Mouse (Mus musculus): ENCODE measurements around the gene C1qb. TPM values are rescaled to one million over a fixed set of nuclear protein-coding genes. Genes with fewer than 3 reads are reported as not detected.

The C1qb gene
- polyA plus RNA-seq, 1 experiment from 2014 or later: 24.2 TPM

GRCm38 (mm10) chr4:136864751-136865470 lies 21.1 kb downstream of the C1qb start:
- WGBS: 11% methylated on average over 15 of the region's 15 CpGs
- peak overlapping the region; percentile 39 for H3K9ac ChIP-seq (ENCODE audit: low read length)
- DNase-seq (ENCODE audit: low spot score) (peak; percentile 94), ATAC-seq (ENCODE audit: insufficient read depth, low FRiP score, low TSS enrichment) (peak; percentile 67; the same call in 1 of the 2 replicates)
- H3K4me2 ChIP-seq (ENCODE audit: low read depth): peak overlapping the region; percentile 15; the same call in 1 of the 2 replicates
- H3K4me1 ChIP-seq (ENCODE audit: control insufficient read depth, insufficient read depth, low read length): peaks cover 29% of the 10 kb centered on the region
- H3K36me3 ChIP-seq (ENCODE audit: control insufficient read depth, insufficient read depth, low read length): no peaks in the 10 kb centered on the region
- H3K27me3 ChIP-seq (ENCODE audit: control insufficient read depth, insufficient read depth, low read length): no peaks in the 10 kb centered on the region
- H3K4me3 ChIP-seq (ENCODE audit: low read depth, low read length): no peak overlapping the region
- H3K9me3 ChIP-seq (ENCODE audit: control insufficient read depth, low read length): no peaks in the 10 kb centered on the region
- peak overlapping the region; percentile 93 for H3K27ac ChIP-seq (ENCODE audit: low read depth, low read length)

GRCm38 (mm10) chr4:136863517-136863916 lies 22.5 kb downstream of the C1qb start:
- Histone ChIP-seq H3K4me2 (ENCODE audit: low read depth) (no peak overlapping the region), H3K4me1 (ENCODE audit: control insufficient read depth, insufficient read depth, low read length) (peaks cover 29% of the 10 kb centered on the region), H3K27me3 (ENCODE audit: control insufficient read depth, insufficient read depth, low read length) (no peaks in the 10 kb centered on the region), H3K4me3 (ENCODE audit: low read depth, low read length) (no peak overlapping the region), H3K36me3 (ENCODE audit: control insufficient read depth, insufficient read depth, low read length) (no peaks in the 10 kb centered on the region), H3K27ac (ENCODE audit: low read depth, low read length) (no peak overlapping the region), H3K9ac (ENCODE audit: low read length) (no peak overlapping the region), H3K9me3 (ENCODE audit: control insufficient read depth, low read length) (no peaks in the 10 kb centered on the region)
- no peak for ATAC-seq (ENCODE audit: insufficient read depth, low FRiP score, low TSS enrichment)
- WGBS: 59% methylated on average over 9 of the region's 9 CpGs
- DNase-seq (ENCODE audit: low spot score): no peak

- no peak for ATAC-seq (ENCODE audit: insufficient read depth, low FRiP score, low TSS enrichment)
- 76% methylated on average over 2 of the region's 2 CpGs for WGBS
- Histone ChIP-seq H3K27ac (ENCODE audit: low read depth, low read length) (no peak overlapping the region), H3K4me2 (ENCODE audit: low read depth) (no peak overlapping the region), H3K4me3 (ENCODE audit: low read depth, low read length) (no peak overlapping the region), H3K27me3 (ENCODE audit: control insufficient read depth, insufficient read depth, low read length) (no peaks in the 10 kb centered on the region), H3K9ac (ENCODE audit: low read length) (no peak overlapping the region), H3K9me3 (ENCODE audit: control insufficient read depth, low read length) (no peaks in the 10 kb centered on the region), H3K36me3 (ENCODE audit: control insufficient read depth, insufficient read depth, low read length) (no peaks in the 10 kb centered on the region), H3K4me1 (ENCODE audit: control insufficient read depth, insufficient read depth, low read length) (peaks cover 23% of the 10 kb centered on the region)
- DNase-seq (ENCODE audit: low spot score): no peak
Observed at GRCm38 (mm10) chr4:136862411-136862810, 23.6 kb downstream of the C1qb start.

GRCm38 (mm10) chr4:136861806-136862205 lies 24.2 kb downstream of the C1qb start:
- H3K4me1 ChIP-seq (ENCODE audit: control insufficient read depth, insufficient read depth, low read length): peaks cover 23% of the 10 kb centered on the region

GRCm38 (mm10) chr4:136860022-136860421 lies 26.0 kb downstream of the C1qb start:
- H3K4me1 ChIP-seq (ENCODE audit: control insufficient read depth, insufficient read depth, low read length): peaks cover 17% of the 10 kb centered on the region
- WGBS: 82% methylated on average over 7 of the region's 7 CpGs
- DNase-seq (ENCODE audit: low spot score) (no peak), ATAC-seq (ENCODE audit: insufficient read depth, low FRiP score, low TSS enrichment) (no peak)
- no peaks in the 10 kb centered on the region for H3K36me3 ChIP-seq (ENCODE audit: control insufficient read depth, insufficient read depth, low read length)
- no peak overlapping the region for H3K4me2 ChIP-seq (ENCODE audit: low read depth)
- no peak overlapping the region for H3K9ac ChIP-seq (ENCODE audit: low read length)
- H3K27ac ChIP-seq (ENCODE audit: low read depth, low read length): no peak overlapping the region
- no peaks in the 10 kb centered on the region for H3K27me3 ChIP-seq (ENCODE audit: control insufficient read depth, insufficient read depth, low read length)
- H3K9me3 ChIP-seq (ENCODE audit: control insufficient read depth, low read length): no peaks in the 10 kb centered on the region
- no peak overlapping the region for H3K4me3 ChIP-seq (ENCODE audit: low read depth, low read length)

More at GRCm38 (mm10) chr4:136861806-136862205, 24.2 kb downstream of the C1qb start:
- no peak for ATAC-seq (ENCODE audit: insufficient read depth, low FRiP score, low TSS enrichment)
- H3K27ac ChIP-seq (ENCODE audit: low read depth, low read length): peak overlapping the region; percentile 83
- no peaks in the 10 kb centered on the region for H3K36me3 ChIP-seq (ENCODE audit: control insufficient read depth, insufficient read depth, low read length)
- DNase-seq (ENCODE audit: low spot score): peak; percentile 36
- peak overlapping the region; percentile 52 for H3K9ac ChIP-seq (ENCODE audit: low read length)
- H3K4me3 ChIP-seq (ENCODE audit: low read depth, low read length): no peak overlapping the region
- H3K9me3 ChIP-seq (ENCODE audit: control insufficient read depth, low read length): no peaks in the 10 kb centered on the region
- no peaks in the 10 kb centered on the region for H3K27me3 ChIP-seq (ENCODE audit: control insufficient read depth, insufficient read depth, low read length)
- H3K4me2 ChIP-seq (ENCODE audit: low read depth): no peak overlapping the region
- 4% methylated on average over 17 of the region's 17 CpGs for WGBS

- no peak overlapping the region for H3K9ac ChIP-seq (ENCODE audit: low read length)
- H3K27ac ChIP-seq (ENCODE audit: low read depth, low read length): no peak overlapping the region
- no peaks in the 10 kb centered on the region for H3K4me1 ChIP-seq (ENCODE audit: control insufficient read depth, insufficient read depth, low read length)
- H3K36me3 ChIP-seq (ENCODE audit: control insufficient read depth, insufficient read depth, low read length): no peaks in the 10 kb centered on the region
- ATAC-seq (ENCODE audit: insufficient read depth, low FRiP score, low TSS enrichment) (no peak), DNase-seq (ENCODE audit: low spot score) (peak; percentile 56)
- H3K4me2 ChIP-seq (ENCODE audit: low read depth): no peak overlapping the region
- H3K27me3 ChIP-seq (ENCODE audit: control insufficient read depth, insufficient read depth, low read length): no peaks in the 10 kb centered on the region
- H3K9me3 ChIP-seq (ENCODE audit: control insufficient read depth, low read length): no peaks in the 10 kb centered on the region
- H3K4me3 ChIP-seq (ENCODE audit: low read depth, low read length): no peak overlapping the region
- WGBS: 38% methylated on average over 6 of the region's 6 CpGs
Observed at GRCm38 (mm10) chr4:136855081-136855480, 30.9 kb downstream of the C1qb start.

GRCm38 (mm10) chr4:136852989-136853388 lies 33.0 kb downstream of the C1qb start:
- Histone ChIP-seq H3K27me3 (ENCODE audit: control insufficient read depth, insufficient read depth, low read length) (no peaks in the 10 kb centered on the region), H3K9me3 (ENCODE audit: control insufficient read depth, low read length) (no peaks in the 10 kb centered on the region), H3K4me2 (ENCODE audit: low read depth) (no peak overlapping the region), H3K4me1 (ENCODE audit: control insufficient read depth, insufficient read depth, low read length) (no peaks in the 10 kb centered on the region), H3K36me3 (ENCODE audit: control insufficient read depth, insufficient read depth, low read length) (no peaks in the 10 kb centered on the region), H3K27ac (ENCODE audit: low read depth, low read length) (no peak overlapping the region), H3K9ac (ENCODE audit: low read length) (no peak overlapping the region), H3K4me3 (ENCODE audit: low read depth, low read length) (no peak overlapping the region)
- DNase-seq (ENCODE audit: low spot score) (no peak), ATAC-seq (ENCODE audit: insufficient read depth, low FRiP score, low TSS enrichment) (no peak)
- 75% methylated on average over 12 of the region's 12 CpGs for WGBS

- Histone ChIP-seq H3K27me3 (ENCODE audit: control insufficient read depth, insufficient read depth, low read length) (no peaks in the 10 kb centered on the region), H3K36me3 (ENCODE audit: control insufficient read depth, insufficient read depth, low read length) (no peaks in the 10 kb centered on the region), H3K4me1 (ENCODE audit: control insufficient read depth, insufficient read depth, low read length) (no peaks in the 10 kb centered on the region), H3K9ac (ENCODE audit: low read length) (no peak overlapping the region), H3K4me3 (ENCODE audit: low read depth, low read length) (no peak overlapping the region), H3K9me3 (ENCODE audit: control insufficient read depth, low read length) (no peaks in the 10 kb centered on the region), H3K4me2 (ENCODE audit: low read depth) (no peak overlapping the region), H3K27ac (ENCODE audit: low read depth, low read length) (no peak overlapping the region)
- ATAC-seq (ENCODE audit: insufficient read depth, low FRiP score, low TSS enrichment) (no peak), DNase-seq (ENCODE audit: low spot score) (no peak)
- WGBS: 74% methylated on average over 5 of the region's 5 CpGs
Observed at GRCm38 (mm10) chr4:136852119-136852518, 33.9 kb downstream of the C1qb start.

- ATAC-seq (ENCODE audit: insufficient read depth, low FRiP score, low TSS enrichment): no peak
- 79% methylated on average over 4 of the region's 4 CpGs for WGBS
- H3K27me3 ChIP-seq (ENCODE audit: control insufficient read depth, insufficient read depth, low read length): no peaks in the 10 kb centered on the region
- H3K27ac ChIP-seq (ENCODE audit: low read depth, low read length): no peak overlapping the region
- no peaks in the 10 kb centered on the region for H3K36me3 ChIP-seq (ENCODE audit: control insufficient read depth, insufficient read depth, low read length)
- H3K4me3 ChIP-seq (ENCODE audit: low read depth, low read length): no peak overlapping the region
- no peaks in the 10 kb centered on the region for H3K4me1 ChIP-seq (ENCODE audit: control insufficient read depth, insufficient read depth, low read length)
- DNase-seq (ENCODE audit: low spot score): no peak
- H3K4me2 ChIP-seq (ENCODE audit: low read depth): no peak overlapping the region
- no peak overlapping the region for H3K9ac ChIP-seq (ENCODE audit: low read length)
- H3K9me3 ChIP-seq (ENCODE audit: control insufficient read depth, low read length): no peaks in the 10 kb centered on the region
Observed at GRCm38 (mm10) chr4:136848565-136848964, 37.4 kb downstream of the C1qb start.
